Mouse (Mus musculus) midbrain, embryonic 14.5 days (tissue): Measurements from ENCODE around the gene Mylk. TPM values are rescaled to one million over a fixed set of nuclear protein-coding genes. Genes with fewer than 3 reads are reported as not detected.

Source experiments
- ATAC-seq: fragments of 200-750 bp; cut with Nextera tagmentation; 2 replicates; pipeline ENCODE4 v1.8.0; 2017; ENCODE audit warnings: moderate number of reproducible peaks, moderate library complexity; ENCODE audit not compliant: low FRiP score, low TSS enrichment
- DNase-seq: peaks from one replicate; pipeline ENCODE4 v3.0.0-alpha.2; 2015
- H3K27ac ChIP-seq: fragments of 300-500 bp; sonication (generic); replicated peaks from 2 replicates; pipeline ENCODE4 v1.5.1; 2014; ENCODE audit warnings: mild to moderate bottlenecking, low read depth, low read length, moderate library complexity
- H3K27me3 ChIP-seq: fragments of 300-500 bp; sonication (generic); 2 replicates; pipeline ENCODE4 v1.6.1; 2014; ENCODE audit warnings: low read length, control low read depth, mixed read lengths; ENCODE audit not compliant: control insufficient read depth, insufficient read depth
- H3K36me3 ChIP-seq: fragments of 300-500 bp; sonication (generic); 2 replicates; pipeline ENCODE4 v1.6.1; 2014; ENCODE audit warnings: low read length, control low read depth; ENCODE audit not compliant: control insufficient read depth, insufficient read depth
- H3K4me1 ChIP-seq: fragments of 300-500 bp; sonication (generic); 2 replicates; pipeline ENCODE4 v1.6.1; 2014; ENCODE audit warnings: mild to moderate bottlenecking, antibody characterized with exemption, low read length, control low read depth; ENCODE audit not compliant: control insufficient read depth, insufficient read depth
- H3K4me2 ChIP-seq: fragments of 300-500 bp; sonication (generic); 2 replicates; pipeline ENCODE4 v1.6.1; 2014; ENCODE audit warnings: mild to moderate bottlenecking, low read length, moderate library complexity
- H3K4me3 ChIP-seq: fragments of 300-500 bp; sonication (generic); replicated peaks from 2 replicates; pipeline ENCODE4 v1.5.1; 2014; ENCODE audit warnings: low read depth, low read length
- H3K9ac ChIP-seq: fragments of 300-500 bp; sonication (generic); replicated peaks from 2 replicates; pipeline ENCODE4 v1.6.1; 2014; ENCODE audit warnings: mild to moderate bottlenecking, low read length, moderate library complexity
- H3K9me3 ChIP-seq: fragments of 300-500 bp; sonication (generic); 2 replicates; pipeline ENCODE4 v1.6.1; 2016; ENCODE audit warnings: low read length, control low read depth, mixed read lengths; ENCODE audit not compliant: control insufficient read depth
- WGBS: fragments of 180-500 bp; shearing (Covaris S2); extraction: QIAGEN DNeasy Blood & Tissue Kit; methylation state at CpG from one replicate; pipeline ENCODE4 v1.1.7; 2014; 5-methylcytosine and 5-hydroxymethylcytosine counted together
- polyA plus RNA-seq: library from polyadenylated mRNA; unstranded; fragments of >200 nt; fragmentation: Nextera tagmentation; extraction: Ambion mirVana; gene quantifications from 2 replicates; pipeline ENCODE4 v1.2.1, GENCODE M21; 2014

Gene Mylk
- polyA plus RNA-seq, 1 experiment from 2014 or later: 4.9 TPM

DNA sequence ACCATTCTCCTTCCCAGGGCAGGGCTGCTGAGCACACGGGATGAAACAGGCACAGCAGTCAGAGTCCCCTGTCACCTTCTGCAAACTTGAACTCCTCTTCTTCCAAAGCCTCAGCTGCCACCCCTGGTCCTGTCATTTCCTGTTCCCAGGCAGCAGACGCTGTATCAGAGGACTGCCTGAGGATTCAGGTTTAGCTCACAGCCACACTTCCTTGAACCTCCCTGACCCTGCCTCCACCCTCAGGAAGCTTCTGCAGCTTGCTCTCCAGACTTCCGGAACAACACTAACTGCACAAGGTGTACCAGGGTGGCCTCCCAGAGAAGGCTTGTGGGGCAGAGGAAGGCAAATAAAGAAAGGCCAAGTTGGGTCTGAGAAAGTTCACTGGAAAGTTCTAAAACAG is 102.6 kb downstream of the Mylk start:
- Histone ChIP-seq H3K27ac (no peak overlapping the region), H3K9ac (no peak overlapping the region), H3K4me1 (no peaks in the 10 kb centered on the region), H3K4me2 (no peak overlapping the region), H3K4me3 (no peak overlapping the region), H3K27me3 (no peaks in the 10 kb centered on the region), H3K36me3 (no peaks in the 10 kb centered on the region), H3K9me3 (no peaks in the 10 kb centered on the region; the same call in 1 of the 2 replicates)
- DNase-seq: no peak
- 70% methylated on average over 3 of the region's 3 CpGs for WGBS
- ATAC-seq: no peak

DNA sequence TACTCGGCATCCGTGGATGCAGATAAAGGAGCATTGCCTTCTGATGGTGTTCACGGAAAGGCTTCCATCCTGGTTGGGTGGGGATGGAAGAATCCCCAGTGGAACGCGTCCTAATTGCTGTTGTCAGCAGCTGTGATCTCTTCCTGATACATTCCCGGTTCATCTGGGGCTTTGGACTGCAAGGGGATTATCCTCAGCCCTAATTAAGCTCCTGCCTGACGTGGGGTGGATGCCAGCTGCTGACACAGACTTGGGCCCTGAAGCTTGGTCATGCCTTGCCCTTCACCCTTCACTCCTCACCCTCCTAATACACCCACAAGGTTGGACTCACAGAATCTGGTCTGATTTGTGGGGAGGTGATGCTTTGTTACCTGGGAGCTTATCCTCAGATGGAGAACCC is 109.1 kb downstream of the Mylk start:
- H3K9ac ChIP-seq: no peak overlapping the region
- no peaks in the 10 kb centered on the region for H3K27me3 ChIP-seq
- WGBS: 29% methylated on average over 7 of the region's 7 CpGs
- no peak overlapping the region for H3K27ac ChIP-seq
- peak; percentile 31 for DNase-seq
- H3K4me2 ChIP-seq: no peak overlapping the region
- H3K36me3 ChIP-seq: no peaks in the 10 kb centered on the region
- H3K4me1 ChIP-seq: no peaks in the 10 kb centered on the region
- no peak for ATAC-seq
- no peaks in the 10 kb centered on the region for H3K9me3 ChIP-seq
- no peak overlapping the region for H3K4me3 ChIP-seq

DNA sequence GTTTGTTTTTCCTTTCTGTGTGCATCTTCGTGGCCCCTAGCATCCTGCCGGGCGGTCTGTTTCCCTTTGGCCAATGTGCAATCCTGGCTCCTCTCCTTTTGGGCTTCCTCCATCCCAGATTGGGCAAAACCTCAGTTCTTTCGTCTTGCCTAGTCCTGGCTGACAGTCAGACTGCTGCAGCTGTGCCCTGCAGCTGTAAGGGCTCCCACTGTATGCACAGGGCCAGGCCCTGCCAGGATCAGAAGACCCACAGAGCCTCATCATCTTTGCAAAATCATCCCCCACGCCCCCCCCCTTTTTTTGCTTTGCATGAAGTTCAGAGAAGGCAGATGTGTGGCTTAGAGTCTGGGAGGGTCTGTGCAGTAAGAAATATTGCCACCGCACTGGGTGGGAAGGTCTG is 110.1 kb downstream of the Mylk start:
- ATAC-seq (no peak), DNase-seq (peak; percentile 15)
- WGBS: 78% methylated on average over 6 of the region's 6 CpGs
- Histone ChIP-seq H3K27ac (no peak overlapping the region), H3K4me2 (no peak overlapping the region), H3K9ac (no peak overlapping the region), H3K9me3 (no peaks in the 10 kb centered on the region), H3K27me3 (no peaks in the 10 kb centered on the region), H3K4me1 (no peaks in the 10 kb centered on the region), H3K4me3 (no peak overlapping the region), H3K36me3 (no peaks in the 10 kb centered on the region)

DNA sequence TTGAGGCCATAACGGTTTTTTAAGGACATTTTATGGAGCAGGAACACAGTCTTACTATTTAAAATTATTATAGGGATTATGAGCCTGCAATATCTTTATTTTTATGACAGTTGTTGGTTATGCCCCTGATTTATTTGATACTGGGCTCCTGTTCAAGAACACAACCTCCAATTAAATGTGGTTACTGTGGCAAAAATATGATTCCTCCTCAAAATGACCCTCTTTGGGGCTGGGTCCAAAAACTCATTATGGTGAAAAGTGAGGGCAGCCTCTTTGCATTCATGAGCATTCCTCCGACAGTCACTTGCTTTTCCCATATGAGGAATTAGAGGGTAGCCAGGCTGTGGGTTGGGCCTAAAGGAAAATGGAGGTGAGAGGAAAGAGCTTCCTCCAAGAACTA is 110.7 kb downstream of the Mylk start:
- 82% methylated on average over 2 of the region's 2 CpGs for WGBS
- H3K9ac ChIP-seq: no peak overlapping the region
- no peaks in the 10 kb centered on the region for H3K9me3 ChIP-seq
- H3K27me3 ChIP-seq: no peaks in the 10 kb centered on the region
- H3K27ac ChIP-seq: no peak overlapping the region
- H3K4me3 ChIP-seq: no peak overlapping the region
- DNase-seq (no peak), ATAC-seq (no peak)
- H3K4me1 ChIP-seq: no peaks in the 10 kb centered on the region
- H3K4me2 ChIP-seq: no peak overlapping the region
- no peaks in the 10 kb centered on the region for H3K36me3 ChIP-seq

DNA sequence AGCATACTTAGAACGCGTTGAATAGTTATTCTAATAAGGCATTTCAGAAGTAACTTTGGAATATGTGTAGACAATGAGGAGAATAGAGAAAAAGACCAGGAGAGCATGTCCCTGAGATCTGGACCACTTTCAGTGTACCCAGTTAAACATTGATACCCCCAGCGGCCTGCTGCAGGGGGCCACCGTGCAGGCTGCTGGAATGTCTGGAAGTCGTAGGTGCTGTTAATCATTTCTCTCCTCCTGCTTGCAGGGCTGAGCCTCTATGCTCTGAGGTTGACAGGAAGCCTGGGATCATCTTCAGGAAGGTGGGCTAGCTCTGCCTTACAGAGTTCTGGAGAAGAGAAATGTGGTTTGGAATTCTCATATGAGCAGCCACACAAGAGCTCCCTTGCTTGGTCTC is 112.6 kb downstream of the Mylk start:
- no peak for ATAC-seq
- Histone ChIP-seq H3K4me2 (no peak overlapping the region), H3K9ac (no peak overlapping the region), H3K27ac (no peak overlapping the region), H3K4me3 (no peak overlapping the region), H3K27me3 (no peaks in the 10 kb centered on the region), H3K4me1 (no peaks in the 10 kb centered on the region), H3K36me3 (no peaks in the 10 kb centered on the region), H3K9me3 (no peaks in the 10 kb centered on the region)
- no peak for DNase-seq
- WGBS: 86% methylated on average over 5 of the region's 5 CpGs

DNA sequence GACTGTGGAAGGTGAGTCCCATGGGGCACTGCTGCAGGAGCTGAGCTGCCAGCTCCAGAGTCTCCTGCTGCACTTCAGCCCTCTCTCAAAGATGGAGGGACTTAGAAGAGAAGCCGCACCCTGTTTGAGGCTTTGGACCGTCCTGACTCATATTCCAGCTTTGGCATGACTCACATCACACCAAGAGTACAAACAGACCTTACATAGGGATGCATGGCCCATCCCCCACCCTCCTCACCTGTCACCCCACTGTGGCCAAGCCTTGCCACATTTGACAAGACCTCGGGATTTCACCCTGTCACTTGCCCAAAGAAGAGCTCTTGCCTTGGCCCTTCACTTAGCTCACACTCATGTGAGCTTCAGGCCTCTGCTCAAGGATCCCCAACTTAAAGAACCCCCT is 115.8 kb downstream of the Mylk start:
- Histone ChIP-seq H3K4me2 (no peak overlapping the region), H3K4me1 (no peaks in the 10 kb centered on the region), H3K27ac (no peak overlapping the region), H3K27me3 (no peaks in the 10 kb centered on the region), H3K9ac (no peak overlapping the region), H3K36me3 (no peaks in the 10 kb centered on the region), H3K9me3 (no peaks in the 10 kb centered on the region), H3K4me3 (no peak overlapping the region)
- ATAC-seq: no peak
- WGBS: 90% methylated on average over 3 of the region's 3 CpGs
- no peak for DNase-seq

DNA sequence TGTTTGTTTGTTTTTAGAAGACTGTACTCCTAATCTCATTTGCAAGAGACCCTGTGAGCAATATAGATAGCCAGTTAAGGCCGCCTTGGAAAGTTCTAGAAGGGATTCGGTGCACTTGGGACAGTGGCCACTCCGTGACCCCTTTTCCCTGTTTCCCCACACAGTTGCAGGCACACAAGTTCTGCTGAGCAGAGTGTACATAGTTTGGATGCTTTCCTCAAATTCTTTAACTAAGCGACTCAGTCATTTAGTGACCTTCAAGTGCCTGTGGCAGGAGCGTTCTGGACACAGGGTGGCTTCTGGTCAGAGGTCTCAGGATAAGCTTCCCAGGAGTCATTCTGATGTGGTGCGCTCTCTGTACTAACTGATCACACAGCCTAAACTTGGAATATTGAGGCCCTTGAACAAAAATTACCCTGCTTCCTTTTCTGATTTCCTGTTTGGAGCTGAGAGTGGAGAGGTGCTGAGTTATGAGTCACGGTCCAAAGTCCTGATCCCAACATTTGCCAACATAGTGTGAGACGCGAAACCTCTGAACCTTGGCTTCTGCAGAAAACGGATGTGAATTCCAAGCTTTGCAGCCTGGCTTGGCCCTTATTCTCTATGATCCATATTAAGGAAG is 116.8 kb downstream of the Mylk start:
- DNase-seq: no peak
- H3K9ac ChIP-seq: no peak overlapping the region
- no peak overlapping the region for H3K4me2 ChIP-seq

DNA sequence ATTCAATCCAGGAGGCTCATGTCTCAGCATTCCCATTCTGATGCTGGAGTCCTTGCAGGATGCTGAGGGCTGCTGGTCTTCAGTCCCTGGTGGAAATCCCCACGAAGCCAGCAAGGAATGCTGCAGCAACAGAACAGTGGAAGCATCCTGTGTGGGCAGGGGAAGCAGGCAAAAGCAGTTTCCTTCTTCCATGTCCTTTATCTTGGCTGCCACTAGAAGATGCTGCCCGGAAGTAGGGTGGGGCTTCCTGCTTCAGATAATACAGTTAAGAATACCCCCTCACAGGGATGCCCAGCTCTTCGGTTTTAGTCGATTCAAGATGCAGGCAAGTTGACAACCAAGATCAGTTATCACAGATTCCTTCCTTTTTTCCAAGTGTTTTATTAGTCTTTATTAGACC is 120.4 kb downstream of the Mylk start:
- no peak overlapping the region for H3K27ac ChIP-seq
- H3K4me3 ChIP-seq: no peak overlapping the region
- no peaks in the 10 kb centered on the region for H3K9me3 ChIP-seq

More for the DNA sequence above, 116.8 kb downstream of the Mylk start:
- H3K4me3 ChIP-seq: no peak overlapping the region
- H3K9me3 ChIP-seq: no peaks in the 10 kb centered on the region
- H3K4me1 ChIP-seq: no peaks in the 10 kb centered on the region
- WGBS: 94% methylated on average over 10 of the region's 10 CpGs
- no peak for ATAC-seq
- H3K36me3 ChIP-seq: no peaks in the 10 kb centered on the region
- no peaks in the 10 kb centered on the region for H3K27me3 ChIP-seq
- no peak overlapping the region for H3K27ac ChIP-seq

DNA sequence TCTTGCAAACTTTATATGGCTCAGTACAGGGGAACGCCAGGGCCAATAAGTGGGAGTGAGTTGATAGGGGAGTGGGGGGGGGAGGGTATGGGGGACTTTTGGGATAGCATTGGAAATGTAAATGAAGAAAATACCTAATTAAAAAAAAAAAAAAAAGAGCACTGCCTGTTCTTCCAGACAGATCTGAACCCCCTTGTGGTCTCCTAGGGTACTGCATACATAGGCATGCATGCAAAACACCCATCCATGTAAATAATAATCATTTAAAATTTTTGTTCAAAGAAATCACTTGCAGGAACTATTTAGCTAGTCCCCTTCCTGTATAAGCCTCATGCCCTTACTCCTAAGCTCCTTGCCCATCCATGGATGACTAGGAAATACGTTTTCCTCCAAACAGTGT is 122.2 kb downstream of the Mylk start:
- DNase-seq (peak; percentile 21), ATAC-seq (no peak)
- Histone ChIP-seq H3K36me3 (no peaks in the 10 kb centered on the region), H3K27ac (no peak overlapping the region), H3K4me3 (no peak overlapping the region), H3K9ac (no peak overlapping the region), H3K4me1 (no peaks in the 10 kb centered on the region), H3K27me3 (no peaks in the 10 kb centered on the region), H3K4me2 (no peak overlapping the region), H3K9me3 (no peaks in the 10 kb centered on the region)
- WGBS: 92% methylated on average over 2 of the region's 2 CpGs

More for the DNA sequence above, 120.4 kb downstream of the Mylk start:
- Histone ChIP-seq H3K9ac (no peak overlapping the region), H3K4me2 (no peak overlapping the region), H3K4me1 (no peaks in the 10 kb centered on the region), H3K27me3 (no peaks in the 10 kb centered on the region), H3K36me3 (no peaks in the 10 kb centered on the region)
- ATAC-seq: no peak
- 91% methylated on average over 4 of the region's 4 CpGs for WGBS
- DNase-seq: no peak
